Mouse (Mus musculus): ENCODE measurements at regions not wholly inside any gene's neighbourhood (a gene's known extent, or its start where the extent isn't known, plus 50 kb on each side); places are given as distances from the start of the nearest gene placed in this dataset.

DNA sequence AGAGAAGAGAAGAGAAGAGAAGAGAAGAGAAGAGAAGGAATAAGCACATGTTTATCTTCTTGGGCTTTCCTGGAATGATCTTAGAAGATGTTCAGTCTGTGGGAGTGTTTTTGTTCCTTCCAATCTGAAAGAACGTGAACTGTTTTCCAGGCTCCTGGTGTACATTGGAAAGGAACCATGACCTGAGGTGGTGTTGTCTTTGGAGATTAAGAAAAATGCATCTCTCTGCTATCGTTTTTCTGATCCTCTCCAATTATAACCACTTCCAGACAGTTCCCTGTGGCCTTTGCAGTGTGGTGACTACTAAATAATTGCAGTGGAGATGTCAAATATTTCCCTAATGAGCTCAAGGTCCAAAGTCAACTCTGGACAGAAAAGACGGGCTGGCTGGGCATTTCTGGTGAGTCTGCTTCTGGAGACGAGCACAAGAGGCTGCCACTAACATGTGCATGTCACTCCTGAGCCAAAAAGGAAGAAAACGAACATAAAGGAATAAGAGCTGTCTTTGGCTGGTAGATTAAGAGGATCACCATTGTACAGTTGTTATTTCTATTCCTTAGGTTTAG is 431.7 kb downstream of the Adgrl2 start:
- no peak for DNase-seq

DNA sequence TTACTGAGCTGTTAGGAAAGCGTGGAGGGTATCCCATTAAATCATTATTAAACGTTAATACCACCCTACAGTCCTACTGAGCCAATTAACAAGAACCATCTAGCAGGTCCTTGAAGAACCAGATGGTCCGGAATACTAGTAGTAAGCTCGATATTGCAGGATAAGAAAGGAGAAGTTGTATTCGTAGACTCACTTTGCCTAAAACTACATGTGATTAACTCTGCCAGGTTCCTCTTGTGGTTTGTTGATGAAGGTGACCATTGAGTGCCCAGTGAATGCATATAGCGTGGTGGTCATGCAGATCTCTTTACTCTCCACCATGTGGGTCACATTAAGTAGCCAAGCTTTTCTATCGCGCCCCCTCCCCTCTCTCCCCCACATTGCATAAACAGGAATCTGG is 435.0 kb downstream of the Adgrl2 start:
- DNase-seq: no peak

GRCm38 (mm10) chr3:148550716-148551115 is 439.6 kb downstream of the Adgrl2 start:
- no peak for DNase-seq

GRCm38 (mm10) chr3:148544929-148545328 is 445.4 kb downstream of the Adgrl2 start:
- no peak for DNase-seq

DNA sequence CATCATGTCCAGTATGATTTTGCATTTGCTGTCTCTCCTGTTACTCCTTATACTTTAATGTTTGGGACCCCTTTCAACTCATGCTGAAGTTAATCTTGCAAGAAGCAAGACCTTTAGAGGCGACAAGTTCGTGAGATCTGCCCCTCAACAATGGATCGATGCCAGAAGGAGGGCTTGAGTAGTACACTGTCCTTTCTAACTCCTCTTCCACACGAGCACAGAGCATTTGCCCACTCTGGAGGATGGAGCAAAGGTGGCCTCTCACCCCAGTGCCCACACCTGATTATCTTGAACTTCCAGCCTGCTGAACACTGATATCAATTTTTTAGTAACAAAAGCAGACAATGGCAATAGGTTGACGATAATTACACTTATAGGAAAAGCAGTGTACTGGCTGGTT is 448.1 kb downstream of the Adgrl2 start:
- DNase-seq: no peak

GRCm38 (mm10) chr3:148537669-148538271 is 452.6 kb downstream of the Adgrl2 start:
- DNase-seq: no peak

DNA sequence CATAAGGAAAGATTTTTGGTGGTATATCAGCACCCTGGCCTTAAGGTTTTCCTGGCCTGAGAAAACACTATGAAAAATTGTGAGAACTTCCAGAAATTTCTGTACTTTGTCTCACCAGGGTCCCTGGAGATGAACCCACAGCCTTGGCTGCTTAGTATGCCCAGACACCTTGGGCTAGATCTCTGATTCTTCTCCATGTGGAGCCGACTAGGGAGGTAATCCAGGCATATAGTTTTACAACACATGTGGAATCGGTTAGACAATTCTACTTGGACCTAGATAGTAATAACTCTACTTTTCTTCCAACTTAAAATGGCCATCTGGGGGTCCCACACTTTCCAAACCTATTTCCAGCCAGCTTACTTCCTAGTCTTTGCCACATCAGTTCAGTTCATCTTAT is 460.5 kb downstream of the Adgrl2 start:
- no peak for DNase-seq

GRCm38 (mm10) chr3:148510381-148510780 is 480.0 kb downstream of the Adgrl2 start:
- DNase-seq: no peak

DNA sequence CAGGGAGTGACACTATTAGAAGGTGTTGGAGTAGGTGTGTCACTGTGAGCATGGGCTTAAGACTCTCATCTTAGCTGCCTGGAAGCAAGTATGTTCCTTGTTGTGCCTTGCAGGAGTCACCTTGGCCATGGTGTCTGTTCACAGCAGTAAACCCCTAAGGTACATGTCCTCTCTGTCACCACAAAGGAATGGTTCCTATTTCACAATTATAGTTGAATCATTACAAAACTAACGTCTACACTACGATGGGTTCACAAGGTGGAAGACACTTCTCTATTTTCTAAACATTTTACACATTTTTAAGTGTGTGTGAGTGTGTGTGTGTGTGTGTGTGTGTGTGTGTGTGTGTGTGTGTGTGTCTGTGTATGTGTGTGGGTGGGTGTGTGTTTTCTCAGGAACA is 485.4 kb downstream of the Adgrl2 start:
- DNase-seq: no peak

- no peak for DNase-seq
Measured at GRCm38 (mm10) chr3:148503432-148503831, 486.9 kb downstream of the Adgrl2 start.

GRCm38 (mm10) chr3:148501801-148502200 is 488.6 kb downstream of the Adgrl2 start:
- DNase-seq: no peak

GRCm38 (mm10) chr3:148496672-148497071 is 493.7 kb downstream of the Adgrl2 start:
- DNase-seq: no peak

GRCm38 (mm10) chr3:148491287-148491686 is 499.1 kb downstream of the Adgrl2 start:
- no peak for DNase-seq

DNA sequence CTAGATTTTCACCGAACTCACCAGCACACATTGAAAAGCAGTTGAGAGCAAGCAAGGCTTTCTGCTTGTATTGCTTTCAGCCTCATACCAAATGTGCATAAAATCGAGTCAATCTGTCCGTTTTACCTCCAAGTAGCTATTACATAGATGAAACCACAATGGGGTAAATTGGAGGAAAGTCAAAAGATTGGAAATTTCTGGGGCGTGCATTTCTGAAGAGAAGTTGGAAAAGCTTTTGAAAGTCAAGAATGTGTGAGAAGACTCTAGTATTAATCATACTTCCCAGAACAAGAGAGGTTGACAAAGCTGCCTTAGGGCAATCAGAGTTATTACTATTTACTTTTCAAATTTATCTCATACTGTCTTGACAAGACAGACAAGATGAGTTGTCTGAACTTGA is 501.2 kb downstream of the Adgrl2 start:
- DNase-seq: no peak

- DNase-seq: no peak
Measured at GRCm38 (mm10) chr3:148487949-148488348, 502.4 kb downstream of the Adgrl2 start.

GRCm38 (mm10) chr3:148475862-148476261 is 514.5 kb downstream of the Adgrl2 start:
- DNase-seq: no peak

- DNase-seq: no peak
Measured at GRCm38 (mm10) chr3:148472943-148473444, 517.4 kb downstream of the Adgrl2 start.

GRCm38 (mm10) chr3:148465456-148465855 is 524.9 kb downstream of the Adgrl2 start:
- no peak for DNase-seq

GRCm38 (mm10) chr3:148462791-148463190 is 527.6 kb downstream of the Adgrl2 start:
- no peak for DNase-seq

DNA sequence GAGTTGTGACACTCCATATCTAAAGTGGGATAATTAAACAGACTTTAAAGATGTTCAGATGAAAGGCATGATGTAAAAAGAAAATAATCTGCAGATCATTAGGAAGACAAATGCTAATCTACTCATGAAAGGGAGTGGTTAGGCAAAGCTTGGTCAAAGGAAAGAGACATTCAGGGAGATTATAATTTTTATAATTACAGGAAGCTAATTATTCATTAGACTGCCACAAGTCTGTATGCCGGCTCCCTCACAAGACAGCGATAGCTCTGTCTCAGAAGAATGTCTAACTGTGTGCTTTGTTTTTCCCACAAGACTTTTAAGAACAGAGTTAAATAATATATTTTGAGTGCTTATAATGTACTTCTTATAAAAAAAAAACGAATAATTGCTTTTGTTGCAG is 541.5 kb downstream of the Adgrl2 start:
- no peak for DNase-seq

- no peak for DNase-seq
Measured at GRCm38 (mm10) chr3:148448465-148448864, 541.9 kb downstream of the Adgrl2 start.

DNA sequence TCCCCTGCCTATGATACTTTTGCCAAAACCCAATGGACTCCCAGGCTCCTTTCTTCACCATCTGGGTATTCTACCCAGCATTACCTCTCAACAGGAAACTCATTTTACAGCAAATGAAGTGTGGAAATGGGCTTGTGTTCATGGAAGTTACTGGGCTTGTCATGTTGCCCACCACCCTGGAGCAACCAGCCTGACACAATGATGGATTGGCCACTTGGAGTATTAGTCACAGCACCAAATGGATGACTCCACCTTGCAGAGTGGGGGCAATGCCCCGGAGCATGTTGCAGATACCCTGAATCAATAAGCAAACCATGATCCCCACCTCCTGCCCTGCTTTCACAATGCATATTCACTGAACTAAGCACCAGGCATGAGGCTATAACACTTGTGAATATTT is 543.5 kb downstream of the Adgrl2 start:
- DNase-seq: no peak

GRCm38 (mm10) chr3:148443012-148443411 is 547.3 kb downstream of the Adgrl2 start:
- no peak for DNase-seq

GRCm38 (mm10) chr3:148434033-148434432 is 556.3 kb downstream of the Adgrl2 start:
- no peak for DNase-seq

Measured in heart, postnatal 4 days (tissue).